Mouse (Mus musculus) limb, embryonic 14.5 days (tissue): ENCODE data around the gene Erich3. TPM values are rescaled to one million over a fixed set of nuclear protein-coding genes. Genes with fewer than 3 reads are reported as not detected.

ENCODE experiments used
- ATAC-seq: fragments of 200-750 bp; cut with Nextera tagmentation; 2 replicates; pipeline ENCODE4 v1.8.0; 2017; ENCODE audit warnings: low read depth, moderate number of reproducible peaks, moderate TSS enrichment; ENCODE audit not compliant: low FRiP score
- DNase-seq: peaks from one replicate; pipeline ENCODE4 v3.0.0-alpha.2; 2015; ENCODE audit warnings: low spot score
- H3K27ac ChIP-seq: fragments of 300-500 bp; sonication (generic); replicated peaks from 2 replicates; pipeline ENCODE4 v1.5.1; 2014; ENCODE audit warnings: low read depth, mild to moderate bottlenecking, low read length, moderate library complexity, mixed read lengths
- H3K27me3 ChIP-seq: fragments of 300-500 bp; sonication (generic); 2 replicates; pipeline ENCODE4 v1.6.1; 2014; ENCODE audit warnings: low read length, mixed read lengths; ENCODE audit not compliant: control insufficient read depth, insufficient read depth
- H3K36me3 ChIP-seq: fragments of 300-500 bp; sonication (generic); 2 replicates; pipeline ENCODE4 v1.6.1; 2014; ENCODE audit warnings: mild to moderate bottlenecking, low read length, moderate library complexity, mixed read lengths; ENCODE audit not compliant: control insufficient read depth, insufficient read depth
- H3K4me1 ChIP-seq: fragments of 300-500 bp; sonication (generic); 2 replicates; pipeline ENCODE4 v1.6.1; 2014; ENCODE audit warnings: antibody characterized with exemption, low read length, mixed read lengths; ENCODE audit not compliant: control insufficient read depth, insufficient read depth
- H3K4me2 ChIP-seq: fragments of 300-500 bp; sonication (generic); replicated peaks from 2 replicates; pipeline ENCODE4 v1.6.1; 2014; ENCODE audit warnings: low read depth, mild to moderate bottlenecking, low read length, moderate library complexity; ENCODE audit not compliant: severe bottlenecking
- H3K4me3 ChIP-seq: fragments of 300-500 bp; sonication (generic); replicated peaks from 2 replicates; pipeline ENCODE4 v1.5.1; 2014; ENCODE audit warnings: low read length
- H3K9ac ChIP-seq: fragments of 300-500 bp; sonication (generic); 2 replicates; pipeline ENCODE4 v1.6.1; 2014; ENCODE audit warnings: mild to moderate bottlenecking, low read depth, low read length, moderate library complexity; ENCODE audit not compliant: severe bottlenecking
- H3K9me3 ChIP-seq: fragments of 300-500 bp; sonication (generic); 2 replicates; pipeline ENCODE4 v1.6.1; 2016; ENCODE audit warnings: low read length; ENCODE audit not compliant: control insufficient read depth
- POLR2A ChIP-seq: fragments of 200-500 bp; IDR thresholded peaks from 2 replicates; pipeline ENCODE4 v1.8.0; 2012; ENCODE audit warnings: inconsistent platforms, mild to moderate bottlenecking, moderate library complexity, borderline replicate concordance; ENCODE audit not compliant: insufficient read depth, insufficient read length; ENCODE audit errors: extremely low read depth
- WGBS: fragments of 180-500 bp; shearing (Covaris S2); extraction: QIAGEN DNeasy Blood & Tissue Kit; methylation state at CpG from one replicate; pipeline ENCODE4 v1.1.7; 2014; 5-methylcytosine and 5-hydroxymethylcytosine counted together
- polyA plus RNA-seq, 2 experiments: library from polyadenylated mRNA; depleted of rRNA in 1 of 2; stranded (reverse) in 1 of 2; unstranded in 1 of 2; fragments of >200 nt; fragmentation: Nextera tagmentation in 1 of 2; extraction: Ambion mirVana in 1 of 2; gene quantifications; 2 replicates each; pipeline versions ENCODE4 v1.2.1 to v1.2.3; 2012 to 2014

Gene Erich3
- polyA plus RNA-seq, 2 experiments = 0.45 to 0.53 TPM

GRCm38 (mm10) chr3:154652581-154653420 is 10.9 kb upstream of the Erich3 start:
- 46% methylated on average over 24 of the region's 24 CpGs for WGBS
- ATAC-seq = peak; percentile 58; the same call in 1 of the 2 replicates

GRCm38 (mm10) chr3:154653454-154653853 is 10.2 kb upstream of the Erich3 start:
- H3K36me3 ChIP-seq = no peaks in the 10 kb centered on the region
- H3K27me3 ChIP-seq = 0 out of 2 replicates have a peak, but pooled peaks cover 4% of the 10 kb centered on the region
- no peak overlapping the region for H3K27ac ChIP-seq
- TF ChIP-seq POLR2A = no peak
- no peak overlapping the region for H3K4me3 ChIP-seq
- 0 out of 2 replicates have a peak, but pooled peaks cover 4% of the 10 kb centered on the region for H3K4me1 ChIP-seq
- no peak overlapping the region for H3K4me2 ChIP-seq
- H3K9ac ChIP-seq = no peak overlapping the region
- DNase-seq (no peak), ATAC-seq (no peak)
- WGBS = 51% methylated on average over 5 of the region's 5 CpGs
- no peaks in the 10 kb centered on the region for H3K9me3 ChIP-seq

More at GRCm38 (mm10) chr3:154652581-154653420, 10.9 kb upstream of the Erich3 start:
- H3K27ac ChIP-seq = no peak overlapping the region
- 0 out of 2 replicates have a peak, but pooled peaks cover 4% of the 10 kb centered on the region for H3K4me1 ChIP-seq
- H3K9me3 ChIP-seq = no peaks in the 10 kb centered on the region
- 0 out of 2 replicates have a peak, but pooled peaks cover 4% of the 10 kb centered on the region for H3K27me3 ChIP-seq
- H3K4me3 ChIP-seq = no peak overlapping the region
- DNase-seq = peak; percentile 35
- no peak overlapping the region for H3K4me2 ChIP-seq
- H3K9ac ChIP-seq = no peak overlapping the region
- no peak for TF ChIP-seq POLR2A
- H3K36me3 ChIP-seq = no peaks in the 10 kb centered on the region

DNA sequence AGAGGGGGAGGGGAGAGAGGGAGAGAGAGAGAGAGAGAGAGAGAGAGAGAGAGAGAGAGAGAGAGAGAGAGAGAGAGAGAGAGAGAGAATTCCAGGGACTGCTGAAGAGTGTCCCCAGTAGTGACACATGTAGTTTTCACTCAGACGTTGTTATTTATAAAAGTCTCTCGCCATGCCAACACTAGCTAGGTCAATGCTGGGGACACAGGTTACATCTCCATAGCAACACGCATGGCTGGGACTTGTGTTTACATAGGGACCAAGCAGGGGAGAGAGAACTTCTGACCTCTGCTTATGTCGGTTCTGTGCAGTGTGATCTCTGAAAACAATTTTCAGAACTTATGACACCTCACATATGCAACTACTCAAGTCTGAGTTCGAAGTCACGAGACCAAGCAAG is 9.4 kb upstream of the Erich3 start:
- Histone ChIP-seq H3K27ac (no peak overlapping the region), H3K4me1 (0 out of 2 replicates have a peak, but pooled peaks cover 4% of the 10 kb centered on the region), H3K4me3 (no peak overlapping the region), H3K9ac (no peak overlapping the region), H3K4me2 (no peak overlapping the region), H3K9me3 (no peaks in the 10 kb centered on the region), H3K27me3 (0 out of 2 replicates have a peak, but pooled peaks cover 4% of the 10 kb centered on the region), H3K36me3 (no peaks in the 10 kb centered on the region)
- ATAC-seq (no peak), DNase-seq (no peak)
- 69% methylated on average over 6 of the region's 6 CpGs for WGBS
- no peak for TF ChIP-seq POLR2A

- no peak for DNase-seq
- Histone ChIP-seq H3K4me2 (no peak overlapping the region), H3K27ac (no peak overlapping the region), H3K9ac (no peak overlapping the region), H3K9me3 (no peaks in the 10 kb centered on the region), H3K27me3 (0 out of 2 replicates have a peak, but pooled peaks cover 4% of the 10 kb centered on the region), H3K36me3 (no peaks in the 10 kb centered on the region), H3K4me1 (0 out of 2 replicates have a peak, but pooled peaks cover 2% of the 10 kb centered on the region), H3K4me3 (no peak overlapping the region)
- WGBS = 79% methylated on average over 12 of the region's 12 CpGs
- TF ChIP-seq POLR2A = no peak
- no peak for ATAC-seq
Measured at GRCm38 (mm10) chr3:154654901-154655300, 8.8 kb upstream of the Erich3 start.

GRCm38 (mm10) chr3:154655711-154656110 is 7.9 kb upstream of the Erich3 start:
- no peak overlapping the region for H3K4me3 ChIP-seq
- H3K9ac ChIP-seq = no peak overlapping the region
- H3K36me3 ChIP-seq = no peaks in the 10 kb centered on the region
- H3K27me3 ChIP-seq = 0 out of 2 replicates have a peak, but pooled peaks cover 4% of the 10 kb centered on the region
- 81% methylated on average over 5 of the region's 5 CpGs for WGBS
- ATAC-seq = no peak
- no peaks in the 10 kb centered on the region for H3K9me3 ChIP-seq
- no peak overlapping the region for H3K27ac ChIP-seq
- H3K4me2 ChIP-seq = no peak overlapping the region
- no peak for DNase-seq
- no peak for TF ChIP-seq POLR2A
- 0 out of 2 replicates have a peak, but pooled peaks cover 2% of the 10 kb centered on the region for H3K4me1 ChIP-seq
